Mouse (Mus musculus): ENCODE results near the gene LTO1.

The LTO1 gene

GRCm38 (mm10) chr7:144940003-144940571 lies 25.2 kb downstream of the LTO1 start:
- no peak for DNase-seq (ENCODE audit: low spot score)

- DNase-seq (ENCODE audit: low spot score): no peak
Observed at GRCm38 (mm10) chr7:144940585-144940984, 25.7 kb downstream of the LTO1 start.

GRCm38 (mm10) chr7:144941242-144941831 lies 26.4 kb downstream of the LTO1 start:
- peak; percentile 51 for DNase-seq (ENCODE audit: low spot score)

GRCm38 (mm10) chr7:144942071-144942743 lies 27.3 kb downstream of the LTO1 start:
- no peak for DNase-seq (ENCODE audit: low spot score)

- no peak for DNase-seq (ENCODE audit: low spot score)
Observed at GRCm38 (mm10) chr7:144942744-144943135, 27.8 kb downstream of the LTO1 start.

GRCm38 (mm10) chr7:144943254-144943653 lies 28.4 kb downstream of the LTO1 start:
- DNase-seq (ENCODE audit: low spot score): no peak

- no peak for DNase-seq (ENCODE audit: low spot score)
Observed at GRCm38 (mm10) chr7:144958509-144959395, 43.9 kb downstream of the LTO1 start.

GRCm38 (mm10) chr7:144963911-144964310 lies 49.0 kb downstream of the LTO1 start:
- DNase-seq (ENCODE audit: low spot score): no peak

- no peak for DNase-seq (ENCODE audit: low spot score)
Observed at GRCm38 (mm10) chr7:144964316-144964715, 49.4 kb downstream of the LTO1 start.

- no peak for DNase-seq (ENCODE audit: low spot score)
Observed at GRCm38 (mm10) chr7:144965893-144966292, 51.0 kb downstream of the LTO1 start.

- no peak for DNase-seq (ENCODE audit: low spot score)
Observed at GRCm38 (mm10) chr7:144970997-144971768, 56.3 kb downstream of the LTO1 start.

- no peak for DNase-seq (ENCODE audit: low spot score)
Observed at GRCm38 (mm10) chr7:144971769-144972168, 56.9 kb downstream of the LTO1 start.

GRCm38 (mm10) chr7:144973461-144973860 lies 58.6 kb downstream of the LTO1 start:
- no peak for DNase-seq (ENCODE audit: low spot score)

- no peak for DNase-seq (ENCODE audit: low spot score)
Observed at GRCm38 (mm10) chr7:144977121-144977520, 62.2 kb downstream of the LTO1 start.

- DNase-seq (ENCODE audit: low spot score): no peak
Observed at GRCm38 (mm10) chr7:144979814-144980213, 64.9 kb downstream of the LTO1 start.
